Mouse (Mus musculus) ES-Bruce4 (cell line): Measurements from ENCODE around the gene Atxn1. TPM values are rescaled to one million over a fixed set of nuclear protein-coding genes. Genes with fewer than 3 reads are reported as not detected.

ENCODE experiments used
- H3K27ac ChIP-seq: 2 replicates; pipeline ENCODE4 v1.5.1; 2012; ENCODE audit warnings: low read length, inconsistent platforms; ENCODE audit not compliant: insufficient read depth
- H3K27me3 ChIP-seq: 2 replicates; pipeline ENCODE4 v1.6.1; 2012; ENCODE audit warnings: mild to moderate bottlenecking, low read length, inconsistent platforms; ENCODE audit not compliant: control insufficient read depth, poor library complexity, insufficient read depth, severe bottlenecking
- H3K36me3 ChIP-seq: 2 replicates; pipeline ENCODE4 v1.6.1; 2012; ENCODE audit warnings: inconsistent platforms, mild to moderate bottlenecking, low read length, moderate library complexity; ENCODE audit not compliant: control insufficient read depth, poor library complexity, insufficient read depth, severe bottlenecking
- H3K4me1 ChIP-seq: one replicate; pipeline ENCODE4 v1.8.1; 2011; ENCODE audit warnings: low read length; ENCODE audit not compliant: control insufficient read depth, insufficient read depth
- H3K4me3 ChIP-seq: 2 replicates; pipeline ENCODE4 v1.5.1; 2011; ENCODE audit warnings: low read depth, mild to moderate bottlenecking, low read length
- H3K9ac ChIP-seq: 2 replicates; pipeline ENCODE4 v1.6.1; 2012; ENCODE audit warnings: low read depth, mild to moderate bottlenecking, inconsistent platforms; ENCODE audit not compliant: poor library complexity, severe bottlenecking
- H3K9me3 ChIP-seq: replicated peaks from 2 replicates; pipeline ENCODE4 v1.6.1; 2012; ENCODE audit warnings: mild to moderate bottlenecking, low read length, inconsistent platforms; ENCODE audit not compliant: control insufficient read depth, poor library complexity, insufficient read depth, severe bottlenecking
- CTCF ChIP-seq: IDR thresholded peaks from one replicate; pipeline ENCODE4 v1.8.1; 2011; ENCODE audit warnings: low read depth, low read length
- EP300 ChIP-seq: IDR thresholded peaks from 2 replicates; pipeline ENCODE4 v1.6.1; 2011; ENCODE audit warnings: low read depth, low read length; ENCODE audit not compliant: insufficient read depth
- POLR2A ChIP-seq: IDR thresholded peaks from one replicate; pipeline ENCODE4 v1.8.1; 2011; ENCODE audit warnings: low read length; ENCODE audit not compliant: insufficient read depth
- polyA plus RNA-seq: library from polyadenylated mRNA; stranded (reverse); fragments of >200 nt; gene quantifications from 2 replicates; pipeline ENCODE4 v1.2.4, GENCODE M21; 2011; ENCODE audit warnings: low read depth; ENCODE audit not compliant: missing spikeins, insufficient read depth, insufficient read length

The Atxn1 gene
- polyA plus RNA-seq, 1 experiment = 10.1 TPM

DNA sequence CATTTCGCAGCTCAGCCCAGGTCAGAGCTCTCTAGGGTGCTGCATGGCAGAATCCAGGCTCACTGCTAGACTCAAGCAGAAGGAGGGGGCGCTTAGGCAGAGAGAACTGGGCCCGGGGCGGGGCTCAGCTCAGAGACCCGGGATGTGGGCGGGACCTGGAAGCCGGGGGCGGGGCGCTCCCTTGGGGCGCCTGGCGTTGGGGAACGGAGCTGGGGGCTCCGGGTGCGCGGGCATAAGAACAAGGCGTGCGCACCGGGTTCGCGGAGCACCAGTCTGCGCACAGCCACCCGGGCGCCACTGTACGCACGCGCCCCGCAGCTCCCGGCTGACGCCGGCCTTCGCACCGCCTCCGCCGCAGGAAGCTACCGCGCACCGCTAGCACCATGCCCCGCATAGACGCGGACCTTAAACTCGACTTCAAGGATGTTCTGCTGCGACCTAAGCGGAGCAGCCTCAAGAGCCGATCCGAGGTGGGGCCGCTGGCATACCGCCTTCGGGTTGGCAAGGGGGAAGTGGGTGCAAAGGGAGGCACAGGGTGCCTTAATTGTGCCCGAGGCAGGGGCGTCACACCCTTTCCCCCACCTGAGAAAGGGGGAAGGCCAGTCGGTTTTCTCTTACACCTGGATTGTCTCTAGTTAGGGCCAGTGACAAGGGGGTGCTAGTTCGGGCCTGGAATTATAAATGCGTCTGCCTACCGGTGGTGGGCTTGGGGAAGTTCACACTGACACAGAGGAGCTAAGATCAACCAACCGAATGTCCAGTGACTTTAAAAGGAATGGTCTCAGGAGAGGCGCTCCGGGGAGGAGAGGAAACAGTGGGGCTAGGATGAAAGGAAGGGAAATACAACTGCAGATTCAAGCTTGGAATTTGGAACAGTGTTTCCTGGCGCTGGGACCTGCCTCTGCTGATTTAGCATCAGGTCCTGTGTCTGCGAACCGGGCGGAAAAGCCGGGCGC is 457.3 kb downstream of the Atxn1 start, which contains the start of gene Gmpr:
TSS of gene Gmpr (plus strand) at position 171 of the 956 bp plus-strand sequence.
- Histone ChIP-seq H3K9me3 (no peaks in the 10 kb centered on the region), H3K9ac (peak within 1 kb of the TSS; percentile 45), H3K27ac (no peak within 1 kb of the TSS), H3K36me3 (no peaks in the 10 kb centered on the region), H3K4me1 (peaks cover 3% of the 10 kb centered on the region), H3K27me3 (no peaks in the 10 kb centered on the region), H3K4me3 (peak within 1 kb of the TSS; percentile 86)
- TF ChIP-seq POLR2A (no peak), EP300 (no peak), CTCF (no peak)

DNA sequence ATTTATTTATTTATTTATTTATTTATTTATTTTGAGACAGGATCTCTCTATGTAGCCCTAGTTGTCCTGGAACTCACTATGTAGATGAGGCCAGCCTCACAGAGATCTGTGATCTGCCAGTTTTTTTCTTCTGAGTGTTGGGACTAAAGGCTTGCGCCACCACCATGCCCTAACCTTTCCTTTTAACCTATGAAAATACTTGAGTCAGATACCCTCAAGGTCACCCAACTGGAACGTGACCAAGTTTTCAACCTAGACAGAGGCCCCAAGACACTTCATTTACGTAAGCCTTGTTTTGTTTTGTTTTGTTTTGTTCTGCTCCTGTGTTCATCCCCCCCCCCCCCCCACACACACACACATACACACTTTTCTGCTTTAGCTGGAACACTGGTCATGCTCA is 459.3 kb downstream of the Atxn1 start:
- no peak overlapping the region for H3K27ac ChIP-seq
- H3K9me3 ChIP-seq = no peaks in the 10 kb centered on the region
- no peaks in the 10 kb centered on the region for H3K27me3 ChIP-seq
- no peak overlapping the region for H3K9ac ChIP-seq
- TF ChIP-seq CTCF (no peak), POLR2A (no peak), EP300 (no peak)
- H3K4me1 ChIP-seq = no peaks in the 10 kb centered on the region
- H3K4me3 ChIP-seq = no peak overlapping the region
- no peaks in the 10 kb centered on the region for H3K36me3 ChIP-seq

DNA sequence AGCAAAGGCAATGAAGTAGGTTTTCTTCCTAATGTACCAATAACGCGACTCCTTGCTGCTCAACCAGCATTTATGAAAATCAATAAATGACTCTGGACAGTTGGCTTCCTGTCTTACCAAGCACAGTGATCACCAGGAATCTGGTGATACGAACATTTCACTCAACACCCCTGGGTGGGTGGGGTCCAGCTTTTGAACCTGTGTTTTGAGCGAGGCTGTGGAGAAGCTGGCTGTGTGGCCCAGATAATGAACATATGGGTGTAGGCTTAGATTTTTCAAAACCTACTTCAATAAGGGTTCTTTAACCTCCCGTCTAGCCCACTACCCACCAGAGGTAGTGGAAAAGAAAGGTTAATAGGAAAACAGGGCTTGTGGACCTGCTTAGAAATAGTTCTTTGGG is 462.0 kb downstream of the Atxn1 start:
- Histone ChIP-seq H3K36me3 (no peaks in the 10 kb centered on the region), H3K9me3 (no peaks in the 10 kb centered on the region), H3K27ac (no peak overlapping the region), H3K4me3 (no peak overlapping the region), H3K9ac (no peak overlapping the region), H3K4me1 (no peaks in the 10 kb centered on the region), H3K27me3 (no peaks in the 10 kb centered on the region)
- TF ChIP-seq EP300 = no peak
- no peak for TF ChIP-seq CTCF
- no peak for TF ChIP-seq POLR2A

DNA sequence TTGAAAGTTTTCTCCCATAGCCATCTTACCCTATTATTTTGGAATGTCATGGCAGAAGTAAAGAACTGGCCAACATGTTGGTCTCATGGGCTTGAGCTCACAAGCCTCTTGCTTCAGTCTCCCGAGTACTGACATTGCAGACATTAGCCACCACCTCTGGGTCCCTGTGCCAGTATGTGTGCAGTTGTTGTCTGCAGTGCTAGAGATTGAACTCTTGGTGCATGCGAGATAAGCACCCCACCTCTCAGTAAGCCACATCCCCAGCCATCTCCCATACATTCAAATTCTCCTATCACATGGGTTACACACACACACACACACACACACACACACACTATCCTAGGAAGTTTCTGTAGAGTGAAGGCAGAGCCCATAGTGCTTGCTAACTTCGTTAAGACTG is 464.9 kb downstream of the Atxn1 start:
- no peaks in the 10 kb centered on the region for H3K4me1 ChIP-seq
- H3K9me3 ChIP-seq = no peaks in the 10 kb centered on the region
- no peaks in the 10 kb centered on the region for H3K27me3 ChIP-seq
- H3K4me3 ChIP-seq = no peak overlapping the region
- no peaks in the 10 kb centered on the region for H3K36me3 ChIP-seq
- no peak for TF ChIP-seq CTCF
- TF ChIP-seq POLR2A = no peak
- TF ChIP-seq EP300 = no peak
- no peak overlapping the region for H3K27ac ChIP-seq
- no peak overlapping the region for H3K9ac ChIP-seq
